Mouse (Mus musculus) C2C12 (cell line): ENCODE data around the gene Slc22a5.

Source experiments
- CTCF ChIP-seq: IDR thresholded peaks from one replicate; pipeline ENCODE4 v1.5.1; 2011; ENCODE audit not compliant: control insufficient read depth, insufficient read depth, insufficient read length
- USF1 ChIP-seq: IDR thresholded peaks from one replicate; pipeline ENCODE4 v1.6.1; 2011; ENCODE audit warnings: low read depth, mild to moderate bottlenecking, control low read depth, moderate library complexity

DNA sequence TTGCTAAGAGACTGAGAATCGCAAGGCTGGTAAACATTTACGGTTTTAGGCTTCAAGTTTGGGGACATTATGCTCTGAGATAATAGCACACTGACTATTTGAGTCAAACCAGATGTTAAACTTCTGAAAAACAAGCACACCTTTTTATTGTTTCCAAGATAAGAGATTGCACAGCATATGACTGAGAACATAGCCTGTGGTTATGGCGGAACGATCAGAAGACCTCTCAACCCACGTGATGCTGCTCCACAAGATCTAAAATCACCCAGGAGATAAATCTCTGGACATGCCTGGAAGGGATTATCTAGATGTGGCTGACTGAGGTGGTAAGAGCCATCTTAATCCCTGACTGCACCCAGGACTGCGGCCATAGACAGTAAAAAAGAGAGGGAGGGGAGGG lies 5.5 kb upstream of the Slc22a5 start:
- TF ChIP-seq CTCF (no peak), USF1 (no peak)
